Mouse (Mus musculus) Patski (cell line): ENCODE data around the gene Ctxn1. TPM values are rescaled to one million over a fixed set of nuclear protein-coding genes. Genes with fewer than 3 reads are reported as not detected.

Experiments used
- ATAC-seq: fragments of 100-300 bp; one replicate; pipeline ENCODE4 v1.8.0; 2021
- CTCF ChIA-PET: fragments of 350-600 bp; sonication (Branson Sonifier 250); formaldehyde crosslinking; loops from one replicate; lab custom pipeline; 2022; ENCODE audit warnings: inconsistent platforms; lab: Charles Lee
- POLR2A ChIA-PET: fragments of 350-600 bp; sonication (Branson Sonifier 250); formaldehyde crosslinking; loops from one replicate; lab custom pipeline; 2022; ENCODE audit warnings: antibody characterized with exemption, inconsistent platforms; lab: Charles Lee
- DNase-seq: peaks from one replicate; pipeline ENCODE4 v3.0.0-alpha.2; 2011; ENCODE audit warnings: low read depth, low spot score
- H3K27me3 ChIP-seq: fragments of 371-371 bp; one replicate; pipeline ENCODE4 v1.5.1; 2021
- CTCF ChIP-seq: fragments of 100-300 bp; IDR thresholded peaks from one replicate; pipeline ENCODE4 v1.5.1; 2021
- in situ Hi-C: fragments of 300-500 bp; cut with MboI; formaldehyde crosslinking; loops from 3 replicates; pipeline ENCODE4 v1.11.1; 2018; ENCODE audit warnings: low pct_unique_long_range_greater_than_20kb, mixed read lengths
- polyA plus RNA-seq: library from polyadenylated mRNA; unstranded; gene quantifications from one replicate; pipeline ENCODE4 v1.2.3, GENCODE M21; 2021

The Ctxn1 gene
- polyA plus RNA-seq, 1 experiment from 2014 or later = 81.0 TPM

GRCm38 (mm10) chr8:4239193-4239890, 19.7 kb downstream of the Ctxn1 start:
- no peaks in the 10 kb centered on the region for H3K27me3 ChIP-seq
- CTCF ChIA-PET = interaction anchor here (1.5 to 4.8 kb wide), 3 partner anchors 10 to 39 kb away, joined by 3 to 37 read pairs (median 12); partner anchors contain the start of gene Tgfbr3l
- in situ Hi-C loops = no loop called here
- no peak for ATAC-seq
- no peak for DNase-seq
- no peak for TF ChIP-seq CTCF
- POLR2A ChIA-PET = interaction anchor here (0.9 to 3.7 kb wide), 4 partner anchors 10 to 37 kb away, joined by 3 to 20 read pairs (median 3); partner anchors contain the start of gene Tgfbr3l

- no peak for TF ChIP-seq CTCF
- no peaks in the 10 kb centered on the region for H3K27me3 ChIP-seq
- ChIA-PET POLR2A (interaction anchor here (0.7 to 3.7 kb wide), 5 partner anchors 11 to 65 kb away, joined by 3 to 20 read pairs (median 3); partner anchors contain the start of gene Tgfbr3l), CTCF (interaction anchor here (0.7 to 4.8 kb wide), 5 partner anchors 10 to 39 kb away, joined by 3 to 37 read pairs (median 3); partner anchors contain the start of gene Tgfbr3l)
- DNase-seq (peak; percentile 98), ATAC-seq (peak; percentile 87)
- in situ Hi-C loops = no loop called here
Observed at GRCm38 (mm10) chr8:4238434-4239192, 20.5 kb downstream of the Ctxn1 start, which contains the start of the genes Map2k7 and Gm49320. TSS of gene Map2k7 (plus strand) at chr8:4238740. TSS of gene Gm49320 (plus strand) at chr8:4238865.

GRCm38 (mm10) chr8:4237814-4238433, 21.1 kb downstream of the Ctxn1 start:
- in situ Hi-C loops = no loop called here
- POLR2A ChIA-PET = interaction anchor here (0.7 to 3.7 kb wide), 2 partner anchors 12 to 65 kb away, joined by 3 to 20 read pairs; partner anchors contain the start of gene Tgfbr3l
- CTCF ChIA-PET = interaction anchor here (0.7 to 4.8 kb wide), 6 partner anchors 9 to 38 kb away, joined by 3 to 37 read pairs (median 4); partner anchors contain the start of gene Tgfbr3l
- DNase-seq (no peak), ATAC-seq (no peak)
- TF ChIP-seq CTCF = no peak
- H3K27me3 ChIP-seq = no peaks in the 10 kb centered on the region

GRCm38 (mm10) chr8:4230612-4231351, 28.3 kb downstream of the Ctxn1 start:
- CTCF ChIA-PET = interaction anchor here (1.0 to 1.5 kb wide), 3 partner anchors 15 to 51 kb away, joined by 3 to 4 read pairs (median 4); no protein-coding TSS in a partner anchor
- in situ Hi-C loops = no loop called here
- POLR2A ChIA-PET = no interaction called here
- DNase-seq (no peak), ATAC-seq (no peak)
- H3K27me3 ChIP-seq = peaks cover 8% of the 10 kb centered on the region
- no peak for TF ChIP-seq CTCF

GRCm38 (mm10) chr8:4229784-4230183, 29.3 kb downstream of the Ctxn1 start:
- no peak for TF ChIP-seq CTCF
- in situ Hi-C loops = no loop called here

GRCm38 (mm10) chr8:4227919-4228318, 31.2 kb downstream of the Ctxn1 start:
- ChIA-PET POLR2A (no interaction called here), CTCF (interaction anchor here (1.0 kb wide), 1 partner anchor 23 kb away, joined by 3 read pairs; no protein-coding TSS in a partner anchor)
- peaks cover 14% of the 10 kb centered on the region for H3K27me3 ChIP-seq
- in situ Hi-C loops = no loop called here
- no peak for ATAC-seq
- DNase-seq = no peak
- no peak for TF ChIP-seq CTCF

More at GRCm38 (mm10) chr8:4229784-4230183, 29.3 kb downstream of the Ctxn1 start:
- ChIA-PET CTCF (interaction anchor here (1.0 to 1.5 kb wide), 3 partner anchors 8 to 21 kb away, joined by 3 to 4 read pairs (median 4); partner anchors contain the start of genes Gm49320 and Map2k7), POLR2A (no interaction called here)
- DNase-seq = no peak
- no peak for ATAC-seq
- H3K27me3 ChIP-seq = peaks cover 8% of the 10 kb centered on the region

GRCm38 (mm10) chr8:4226739-4227347, 32.2 kb downstream of the Ctxn1 start, which contains the start of gene Lrrc8e:
TSS of gene Lrrc8e (plus strand) at chr8:4226827.
- in situ Hi-C loops = no loop called here
- no peak for TF ChIP-seq CTCF
- no peak for DNase-seq
- CTCF ChIA-PET = interaction anchor here (0.8 to 1.4 kb wide), 4 partner anchors 11 to 35 kb away, joined by 3 to 7 read pairs (median 3); partner anchors contain the start of gene Prr36
- H3K27me3 ChIP-seq = peaks cover 17% of the 10 kb centered on the region
- POLR2A ChIA-PET = no interaction called here
- peak; percentile 78 for ATAC-seq

GRCm38 (mm10) chr8:4226323-4226722, 32.8 kb downstream of the Ctxn1 start:
- H3K27me3 ChIP-seq = peaks cover 17% of the 10 kb centered on the region
- CTCF ChIA-PET = interaction anchor here (1.4 kb wide), 1 partner anchor 10 kb away, joined by 7 read pairs; the partner anchor contains the start of gene Prr36
- DNase-seq = no peak
- in situ Hi-C loops = no loop called here
- POLR2A ChIA-PET = no interaction called here
- peak; percentile 42 for ATAC-seq
- no peak for TF ChIP-seq CTCF

- DNase-seq (no peak), ATAC-seq (no peak)
- TF ChIP-seq CTCF = no peak
- in situ Hi-C loops = no loop called here
- ChIA-PET CTCF (no interaction called here), POLR2A (no interaction called here)
- H3K27me3 ChIP-seq = peaks cover 21% of the 10 kb centered on the region
Observed at GRCm38 (mm10) chr8:4222059-4222458, 37.0 kb downstream of the Ctxn1 start.
